Mouse (Mus musculus) macrophage (primary cell): ENCODE measurements around the gene C1rl. TPM values are rescaled to one million over a fixed set of nuclear protein-coding genes. Genes with fewer than 3 reads are reported as not detected.
A peak's percentile ranks its signal among the peaks of the same experiment; 100 is the strongest.
"Not testable (repeated sequence)": the region's sequence is repeated elsewhere in the genome, so short reads cannot be mapped to it uniquely, and the experiment has no call there.

Experiments used
- H3K27ac ChIP-seq: fragments of 350-480 bp; formaldehyde crosslinking; 2 replicates; pipeline ENCODE4 v1.9.0; 2021
- H3K36me3 ChIP-seq: fragments of 350-480 bp; formaldehyde crosslinking; 2 replicates; pipeline ENCODE4 v1.9.0; 2021; ENCODE audit errors: inconsistent target
- H3K4me3 ChIP-seq: fragments of 350-480 bp; formaldehyde crosslinking; 2 replicates; pipeline ENCODE4 v1.9.0; 2021; ENCODE audit errors: inconsistent target
- H3K79me2 ChIP-seq: fragments of 350-480 bp; formaldehyde crosslinking; 2 replicates; pipeline ENCODE4 v1.9.0; 2021; ENCODE audit errors: inconsistent target
- WGBS: methylation state at CpG from one replicate; pipeline ENCODE4 v1.1.7; 2026; ENCODE audit warnings: inconsistent platforms; ENCODE audit not compliant: missing documents; 5-methylcytosine and 5-hydroxymethylcytosine counted together
- polyA plus RNA-seq: library from polyadenylated mRNA; stranded (reverse); fragments of 250-400 nt; gene quantifications from 3 replicates; pipeline ENCODE4 v1.2.4, GENCODE M21; 2018; ENCODE audit warnings: inconsistent platforms

The C1rl gene
- polyA plus RNA-seq, 1 experiment from 2014 or later = 4.9 TPM

GRCm38 (mm10) chr6:124505028-124505427 is 12.1 kb downstream of the C1rl start:
- Histone ChIP-seq H3K27ac (peak overlapping the region; percentile 13; the same call in 1 of the 2 replicates), H3K36me3 (no peaks in the 10 kb centered on the region), H3K4me3 (no peak overlapping the region), H3K79me2 (no peaks in the 10 kb centered on the region)
- 4% methylated on average over 4 of the region's 4 CpGs for WGBS

GRCm38 (mm10) chr6:124506991-124507390 is 14.1 kb downstream of the C1rl start:
- Histone ChIP-seq H3K4me3 (no peak overlapping the region), H3K27ac (no peak overlapping the region), H3K36me3 (no peaks in the 10 kb centered on the region), H3K79me2 (no peaks in the 10 kb centered on the region)
- WGBS = 89% methylated on average over 6 of the region's 6 CpGs

- H3K79me2 ChIP-seq = no peaks in the 10 kb centered on the region
- WGBS = 39% methylated on average over 9 of the region's 10 CpGs
- H3K27ac ChIP-seq = no peak overlapping the region
These were observed 15.4 kb downstream of the C1rl start for GRCm38 (mm10) chr6:124508292-124508691.

GRCm38 (mm10) chr6:124509192-124509591 is 16.3 kb downstream of the C1rl start:
- not testable (repeated sequence) for H3K79me2 ChIP-seq, H3K36me3 ChIP-seq, H3K4me3 ChIP-seq, H3K27ac ChIP-seq
- WGBS = 100% methylated on average over 1 of the region's 5 CpGs

More at GRCm38 (mm10) chr6:124508292-124508691, 15.4 kb downstream of the C1rl start:
- Histone ChIP-seq H3K36me3 (no peaks in the 10 kb centered on the region), H3K4me3 (no peak overlapping the region)

GRCm38 (mm10) chr6:124511936-124512335 is 19.0 kb downstream of the C1rl start:
- WGBS = 63% methylated on average over 6 of the region's 6 CpGs
- H3K4me3 ChIP-seq = no peak overlapping the region
- H3K27ac ChIP-seq = no peak overlapping the region
- no peaks in the 10 kb centered on the region for H3K36me3 ChIP-seq
- H3K79me2 ChIP-seq = no peaks in the 10 kb centered on the region

- no peaks in the 10 kb centered on the region for H3K79me2 ChIP-seq
- H3K36me3 ChIP-seq = no peaks in the 10 kb centered on the region
- 4% methylated on average over 6 of the region's 6 CpGs for WGBS
- no peak within 1 kb of the TSS for H3K27ac ChIP-seq
- H3K4me3 ChIP-seq = peak within 1 kb of the TSS; percentile 17; the same call in 1 of the 2 replicates
These were observed 19.5 kb downstream of the C1rl start, which contains the start of gene C1ra for GRCm38 (mm10) chr6:124512355-124512836. Gene C1ra (plus strand): TSS chr6:124512405.

- not testable (repeated sequence) for H3K79me2 ChIP-seq, H3K27ac ChIP-seq, H3K36me3 ChIP-seq, H3K4me3 ChIP-seq
- 78% methylated on average over 3 of the region's 4 CpGs for WGBS
These were observed 24.8 kb downstream of the C1rl start for GRCm38 (mm10) chr6:124517733-124518132.

- not testable (repeated sequence) for H3K27ac ChIP-seq, H3K4me3 ChIP-seq, H3K36me3 ChIP-seq, H3K79me2 ChIP-seq
- WGBS = 43% methylated on average over 7 of the region's 7 CpGs
These were observed 29.2 kb downstream of the C1rl start for GRCm38 (mm10) chr6:124522082-124522481.

- 86% methylated on average over 3 of the region's 3 CpGs for WGBS
- H3K36me3 ChIP-seq = no peaks in the 10 kb centered on the region
- no peak overlapping the region for H3K4me3 ChIP-seq
- no peaks in the 10 kb centered on the region for H3K79me2 ChIP-seq
- no peak overlapping the region for H3K27ac ChIP-seq
These were observed 35.0 kb downstream of the C1rl start for GRCm38 (mm10) chr6:124527881-124528280.

- no peak overlapping the region for H3K27ac ChIP-seq
- 95% methylated on average over 8 of the region's 8 CpGs for WGBS
- H3K79me2 ChIP-seq = no peaks in the 10 kb centered on the region
- H3K4me3 ChIP-seq = no peak overlapping the region
- no peaks in the 10 kb centered on the region for H3K36me3 ChIP-seq
These were observed 38.2 kb downstream of the C1rl start for GRCm38 (mm10) chr6:124531077-124531476.

- H3K36me3 ChIP-seq, H3K27ac ChIP-seq, H3K4me3 ChIP-seq, H3K79me2 ChIP-seq: not testable (repeated sequence)
- WGBS = 76% methylated on average over 5 of the region's 8 CpGs
These were observed 43.4 kb downstream of the C1rl start for GRCm38 (mm10) chr6:124536125-124536829.

GRCm38 (mm10) chr6:124541176-124541575 is 48.3 kb downstream of the C1rl start:
- not testable (repeated sequence) for H3K79me2 ChIP-seq, H3K4me3 ChIP-seq, H3K36me3 ChIP-seq, H3K27ac ChIP-seq
- 77% methylated on average over 2 of the region's 2 CpGs for WGBS

GRCm38 (mm10) chr6:124542284-124542683 is 49.4 kb downstream of the C1rl start, which contains the start of gene C1s1:
Gene C1s1 (minus strand): TSS chr6:124542359.
- H3K79me2 ChIP-seq, H3K4me3 ChIP-seq, H3K36me3 ChIP-seq, H3K27ac ChIP-seq: not testable (repeated sequence)
- 0% methylated on average over 1 of the region's 1 CpGs for WGBS

GRCm38 (mm10) chr6:124544466-124544865 is 51.6 kb downstream of the C1rl start:
- Histone ChIP-seq H3K27ac (no peak overlapping the region), H3K4me3 (no peak overlapping the region), H3K36me3 (no peaks in the 10 kb centered on the region), H3K79me2 (no peaks in the 10 kb centered on the region)
- WGBS = 60% methylated on average over 4 of the region's 6 CpGs

- no peaks in the 10 kb centered on the region for H3K79me2 ChIP-seq
- WGBS = 66% methylated on average over 2 of the region's 2 CpGs
- no peaks in the 10 kb centered on the region for H3K36me3 ChIP-seq
- H3K4me3 ChIP-seq = no peak overlapping the region
- H3K27ac ChIP-seq = no peak overlapping the region
These were observed 52.5 kb downstream of the C1rl start for GRCm38 (mm10) chr6:124545425-124545824.
